Mouse (Mus musculus): Measurements from ENCODE around the gene Ergic1. TPM values are rescaled to one million over a fixed set of nuclear protein-coding genes. Genes with fewer than 3 reads are reported as not detected.

Gene Ergic1
- polyA plus RNA-seq, 1 experiment from 2014 or later, result 75.0 TPM

GRCm38 (mm10) chr17:26645411-26645854 is 84.1 kb downstream of the Ergic1 start:
- Histone ChIP-seq H3K27ac (peak overlapping the region; percentile 43), H3K27me3 (no peaks in the 10 kb centered on the region), H3K9ac (no peak overlapping the region), H3K36me3 (peaks cover 42% of the 10 kb centered on the region), H3K4me3 (no peak overlapping the region), H3K4me1 (replicated peaks) (peaks cover 34% of the 10 kb centered on the region), H3K9me3 (replicated peaks) (no peaks in the 10 kb centered on the region), H3K4me2 (no peak overlapping the region)
- 46% methylated on average over 8 of the region's 8 CpGs for WGBS
- ATAC-seq (replicated peaks; ENCODE audit: insufficient number of reproducible peaks, insufficient read depth, low FRiP score, low read depth), result peak; percentile 68

- peaks cover 38% of the 10 kb centered on the region for H3K4me1 ChIP-seq (replicated peaks)
- no peak for ATAC-seq (replicated peaks; ENCODE audit: insufficient number of reproducible peaks, insufficient read depth, low FRiP score, low read depth)
- no peaks in the 10 kb centered on the region for H3K27me3 ChIP-seq
- H3K27ac ChIP-seq, result peak overlapping the region; percentile 21; the same call in 1 of the 2 replicates
- H3K4me2 ChIP-seq, result no peak overlapping the region
- WGBS, result 41% methylated on average over 13 of the region's 13 CpGs
- H3K36me3 ChIP-seq, result peaks cover 24% of the 10 kb centered on the region
- no peak overlapping the region for H3K9ac ChIP-seq
- no peak overlapping the region for H3K4me3 ChIP-seq
- no peaks in the 10 kb centered on the region for H3K9me3 ChIP-seq (replicated peaks)
Observed at GRCm38 (mm10) chr17:26647283-26647682, 86.0 kb downstream of the Ergic1 start.

- H3K27me3 ChIP-seq, result no peaks in the 10 kb centered on the region
- peaks cover 6% of the 10 kb centered on the region; the same call in 1 of the 2 replicates for H3K36me3 ChIP-seq
- H3K4me1 ChIP-seq (replicated peaks), result peaks cover 35% of the 10 kb centered on the region
- no peak overlapping the region for H3K9ac ChIP-seq
- 84% methylated on average over 4 of the region's 4 CpGs for WGBS
- H3K4me3 ChIP-seq, result no peak overlapping the region
- ATAC-seq (replicated peaks; ENCODE audit: insufficient number of reproducible peaks, insufficient read depth, low FRiP score, low read depth), result no peak
- H3K4me2 ChIP-seq, result no peak overlapping the region
- H3K27ac ChIP-seq, result no peak overlapping the region
- no peaks in the 10 kb centered on the region for H3K9me3 ChIP-seq (replicated peaks)
Observed at GRCm38 (mm10) chr17:26649565-26649964, 88.3 kb downstream of the Ergic1 start.

GRCm38 (mm10) chr17:26650451-26651363 is 89.4 kb downstream of the Ergic1 start:
- Histone ChIP-seq H3K4me2 (no peak overlapping the region), H3K4me1 (replicated peaks) (peaks cover 24% of the 10 kb centered on the region), H3K36me3 (peaks cover 14% of the 10 kb centered on the region; the same call in 1 of the 2 replicates), H3K27me3 (no peaks in the 10 kb centered on the region), H3K9me3 (replicated peaks) (no peaks in the 10 kb centered on the region), H3K4me3 (no peak overlapping the region), H3K9ac (no peak overlapping the region), H3K27ac (peak overlapping the region; percentile 53)
- ATAC-seq (replicated peaks; ENCODE audit: insufficient number of reproducible peaks, insufficient read depth, low FRiP score, low read depth), result no peak; the same call in 1 of the 2 replicates
- WGBS, result 60% methylated on average over 14 of the region's 14 CpGs

GRCm38 (mm10) chr17:26658854-26659572 is 97.7 kb downstream of the Ergic1 start:
- no peak overlapping the region for H3K4me3 ChIP-seq
- no peaks in the 10 kb centered on the region for H3K27me3 ChIP-seq
- peaks cover 24% of the 10 kb centered on the region; the same call in 1 of the 2 replicates for H3K36me3 ChIP-seq
- WGBS, result 19% methylated on average over 21 of the region's 21 CpGs
- peaks cover 26% of the 10 kb centered on the region for H3K4me1 ChIP-seq (replicated peaks)
- peak overlapping the region; percentile 38 for H3K4me2 ChIP-seq
- ATAC-seq (replicated peaks; ENCODE audit: insufficient number of reproducible peaks, insufficient read depth, low FRiP score, low read depth), result no peak
- H3K9ac ChIP-seq, result no peak overlapping the region
- H3K27ac ChIP-seq, result peak overlapping the region; percentile 2
- no peaks in the 10 kb centered on the region for H3K9me3 ChIP-seq (replicated peaks)

GRCm38 (mm10) chr17:26659573-26659915 is 98.3 kb downstream of the Ergic1 start:
- Histone ChIP-seq H3K4me2 (no peak overlapping the region), H3K4me3 (no peak overlapping the region), H3K9me3 (replicated peaks) (no peaks in the 10 kb centered on the region), H3K36me3 (peaks cover 19% of the 10 kb centered on the region; the same call in 1 of the 2 replicates), H3K27me3 (no peaks in the 10 kb centered on the region), H3K9ac (no peak overlapping the region), H3K27ac (peak overlapping the region; percentile 2; the same call in 1 of the 2 replicates), H3K4me1 (replicated peaks) (peaks cover 26% of the 10 kb centered on the region)
- 68% methylated on average over 3 of the region's 3 CpGs for WGBS
- no peak for ATAC-seq (replicated peaks; ENCODE audit: insufficient number of reproducible peaks, insufficient read depth, low FRiP score, low read depth)

GRCm38 (mm10) chr17:26660192-26660912 is 99.1 kb downstream of the Ergic1 start:
- no peak for ATAC-seq (replicated peaks; ENCODE audit: insufficient number of reproducible peaks, insufficient read depth, low FRiP score, low read depth)
- H3K9ac ChIP-seq, result no peak overlapping the region

GRCm38 (mm10) chr17:26662204-26662603 is 100.9 kb downstream of the Ergic1 start:
- WGBS, result 76% methylated on average over 5 of the region's 5 CpGs
- no peak overlapping the region for H3K4me3 ChIP-seq
- no peak overlapping the region for H3K4me2 ChIP-seq
- H3K9ac ChIP-seq, result no peak overlapping the region
- H3K4me1 ChIP-seq (replicated peaks), result peaks cover 26% of the 10 kb centered on the region
- no peak for ATAC-seq (replicated peaks; ENCODE audit: insufficient number of reproducible peaks, insufficient read depth, low FRiP score, low read depth)
- H3K9me3 ChIP-seq (replicated peaks), result no peaks in the 10 kb centered on the region
- H3K27me3 ChIP-seq, result no peaks in the 10 kb centered on the region
- no peak overlapping the region for H3K27ac ChIP-seq
- H3K36me3 ChIP-seq, result 0 out of 2 replicates have a peak, but pooled peaks cover 1% of the 10 kb centered on the region

More at GRCm38 (mm10) chr17:26660192-26660912, 99.1 kb downstream of the Ergic1 start:
- Histone ChIP-seq H3K36me3 (peaks cover 14% of the 10 kb centered on the region; the same call in 1 of the 2 replicates), H3K27me3 (no peaks in the 10 kb centered on the region), H3K27ac (no peak overlapping the region), H3K4me1 (replicated peaks) (peaks cover 26% of the 10 kb centered on the region), H3K4me2 (no peak overlapping the region), H3K4me3 (no peak overlapping the region), H3K9me3 (replicated peaks) (no peaks in the 10 kb centered on the region)
- WGBS, result 26% methylated on average over 21 of the region's 21 CpGs

GRCm38 (mm10) chr17:26662978-26663683 is 101.8 kb downstream of the Ergic1 start, which contains the start of gene Atp6v0e:
TSS of gene Atp6v0e (plus strand) at chr17:26663231.
- H3K9ac ChIP-seq, result peak within 1 kb of the TSS; percentile 62
- no peaks in the 10 kb centered on the region for H3K36me3 ChIP-seq
- peak within 1 kb of the TSS; percentile 71 for H3K4me3 ChIP-seq
- H3K4me2 ChIP-seq, result peak within 1 kb of the TSS; percentile 80
- peak; percentile 87 for ATAC-seq (replicated peaks; ENCODE audit: insufficient number of reproducible peaks, insufficient read depth, low FRiP score, low read depth)
- peak within 1 kb of the TSS; percentile 43; the same call in 1 of the 2 replicates for H3K27ac ChIP-seq
- peaks cover 26% of the 10 kb centered on the region for H3K4me1 ChIP-seq (replicated peaks)
- 2% methylated on average over 28 of the region's 28 CpGs for WGBS
- no peaks in the 10 kb centered on the region for H3K9me3 ChIP-seq (replicated peaks)
- H3K27me3 ChIP-seq, result no peaks in the 10 kb centered on the region

- WGBS, result 81% methylated on average over 4 of the region's 4 CpGs
- Histone ChIP-seq H3K4me2 (no peak overlapping the region), H3K4me1 (replicated peaks) (peaks cover 10% of the 10 kb centered on the region), H3K36me3 (no peaks in the 10 kb centered on the region), H3K9me3 (replicated peaks) (no peaks in the 10 kb centered on the region), H3K27ac (no peak overlapping the region), H3K9ac (no peak overlapping the region), H3K27me3 (no peaks in the 10 kb centered on the region), H3K4me3 (no peak overlapping the region)
- ATAC-seq (replicated peaks; ENCODE audit: insufficient number of reproducible peaks, insufficient read depth, low FRiP score, low read depth), result no peak
Observed at GRCm38 (mm10) chr17:26665600-26665999, 104.3 kb downstream of the Ergic1 start.
